Mouse (Mus musculus) forebrain, postnatal 0 days (tissue): ENCODE measurements around the gene Lacc1. TPM values are rescaled to one million over a fixed set of nuclear protein-coding genes. Genes with fewer than 3 reads are reported as not detected.
"Not testable (repeated sequence)": the region's sequence is repeated elsewhere in the genome, so short reads cannot be mapped to it uniquely, and the experiment has no call there.

Experiments
- ATAC-seq: fragments of 200-750 bp; cut with Nextera tagmentation; 2 replicates; pipeline ENCODE4 v1.8.0; 2017; ENCODE audit warnings: mild to moderate bottlenecking, moderate library complexity
- DNase-seq: peaks from one replicate; pipeline ENCODE4 v3.0.0-alpha.2; 2015
- H3K27ac ChIP-seq: fragments of 300-500 bp; sonication (generic); 2 replicates; pipeline ENCODE4 v1.5.1; 2014; ENCODE audit warnings: low read depth, mild to moderate bottlenecking, antibody characterized with exemption, low read length, moderate library complexity, mixed read lengths
- H3K27me3 ChIP-seq: fragments of 300-500 bp; sonication (generic); 2 replicates; pipeline ENCODE4 v1.6.1; 2014; ENCODE audit warnings: mild to moderate bottlenecking, low read length, mixed read lengths; ENCODE audit not compliant: insufficient read depth
- H3K36me3 ChIP-seq: fragments of 300-500 bp; sonication (generic); 2 replicates; pipeline ENCODE4 v1.6.1; 2014; ENCODE audit warnings: mild to moderate bottlenecking, moderate library complexity; ENCODE audit not compliant: insufficient read depth
- H3K4me1 ChIP-seq: fragments of 300-500 bp; sonication (generic); 2 replicates; pipeline ENCODE4 v1.6.1; 2014; ENCODE audit warnings: antibody characterized with exemption; ENCODE audit not compliant: insufficient read depth
- H3K4me2 ChIP-seq: fragments of 300-500 bp; sonication (generic); 2 replicates; pipeline ENCODE4 v1.6.1; 2014; ENCODE audit warnings: low read depth, mild to moderate bottlenecking, moderate library complexity
- H3K4me3 ChIP-seq: fragments of 300-500 bp; sonication (generic); 2 replicates; pipeline ENCODE4 v1.5.1; 2014; ENCODE audit warnings: low read depth, low read length, mixed read lengths
- H3K9ac ChIP-seq: fragments of 300-500 bp; sonication (generic); 2 replicates; pipeline ENCODE4 v1.6.1; 2014; ENCODE audit warnings: mild to moderate bottlenecking
- H3K9me3 ChIP-seq: fragments of 300-500 bp; sonication (generic); 2 replicates; pipeline ENCODE4 v1.6.1; 2016; ENCODE audit warnings: low read length
- CTCF ChIP-seq: sonication (generic); IDR thresholded peaks from 2 replicates; pipeline ENCODE4 v1.5.1; 2016; ENCODE audit warnings: antibody characterized with exemption, control low read depth, low read depth
- WGBS: fragments of 180-500 bp; shearing (Covaris S2); extraction: QIAGEN DNeasy Blood & Tissue Kit; methylation state at CpG from one replicate; pipeline ENCODE4 v1.1.7; 2014; 5-methylcytosine and 5-hydroxymethylcytosine counted together
- polyA plus RNA-seq: library from polyadenylated mRNA; unstranded; fragments of >200 nt; fragmentation: Nextera tagmentation; extraction: Ambion mirVana; gene quantifications from 2 replicates; pipeline ENCODE4 v1.2.1, GENCODE M21; 2015
- total RNA-seq: library from RNA; depleted of rRNA; stranded (reverse); fragments of >200 nt; gene quantifications from 2 replicates; pipeline ENCODE4 v1.2.3, GENCODE M21; 2014

The Lacc1 gene
- total and polyA plus RNA-seq, 2 experiments from 2014 or later: 2.0 to 6.0 TPM

- no peak overlapping the region for H3K27ac ChIP-seq
- H3K4me3 ChIP-seq: no peak overlapping the region
- TF ChIP-seq CTCF: no peak
- no peaks in the 10 kb centered on the region for H3K9me3 ChIP-seq
- no peaks in the 10 kb centered on the region for H3K27me3 ChIP-seq
- ATAC-seq (no peak), DNase-seq (no peak)
- H3K4me2 ChIP-seq: no peak overlapping the region
- no peaks in the 10 kb centered on the region for H3K4me1 ChIP-seq
- H3K9ac ChIP-seq: no peak overlapping the region
- no peaks in the 10 kb centered on the region for H3K36me3 ChIP-seq
- 57% methylated on average over 7 of the region's 7 CpGs for WGBS
Observed at GRCm38 (mm10) chr14:77034175-77034915, 2.4 kb downstream of the Lacc1 start.

- no peak overlapping the region for H3K4me2 ChIP-seq
- H3K4me1 ChIP-seq: no peaks in the 10 kb centered on the region
- WGBS: 94% methylated on average over 3 of the region's 3 CpGs
Observed at GRCm38 (mm10) chr14:77033391-77033790, 3.3 kb downstream of the Lacc1 start.

GRCm38 (mm10) chr14:77032433-77032832 is 4.3 kb downstream of the Lacc1 start:
- Histone ChIP-seq H3K9ac (no peak overlapping the region), H3K27me3 (no peaks in the 10 kb centered on the region), H3K27ac (no peak overlapping the region), H3K36me3 (no peaks in the 10 kb centered on the region), H3K4me1 (no peaks in the 10 kb centered on the region), H3K9me3 (no peaks in the 10 kb centered on the region), H3K4me2 (no peak overlapping the region), H3K4me3 (no peak overlapping the region)
- DNase-seq (no peak), ATAC-seq (no peak)
- 58% methylated on average over 5 of the region's 5 CpGs for WGBS
- no peak for TF ChIP-seq CTCF

More at GRCm38 (mm10) chr14:77033391-77033790, 3.3 kb downstream of the Lacc1 start:
- Histone ChIP-seq H3K27me3 (no peaks in the 10 kb centered on the region), H3K36me3 (no peaks in the 10 kb centered on the region), H3K4me3 (no peak overlapping the region), H3K27ac (no peak overlapping the region), H3K9me3 (no peaks in the 10 kb centered on the region), H3K9ac (no peak overlapping the region)
- DNase-seq: no peak
- TF ChIP-seq CTCF: no peak
- no peak for ATAC-seq

- ATAC-seq: no peak
- Histone ChIP-seq H3K27ac (no peak overlapping the region), H3K27me3 (no peaks in the 10 kb centered on the region), H3K4me3 (no peak overlapping the region), H3K36me3 (no peaks in the 10 kb centered on the region), H3K4me1 (no peaks in the 10 kb centered on the region), H3K9ac (no peak overlapping the region), H3K9me3 (no peaks in the 10 kb centered on the region), H3K4me2 (no peak overlapping the region)
- TF ChIP-seq CTCF: no peak
- DNase-seq: no peak
- 90% methylated on average over 5 of the region's 5 CpGs for WGBS
Observed at GRCm38 (mm10) chr14:77030808-77031207, 5.9 kb downstream of the Lacc1 start.

- Histone ChIP-seq H3K4me3 (no peak overlapping the region), H3K36me3 (no peaks in the 10 kb centered on the region), H3K9me3 (no peaks in the 10 kb centered on the region), H3K4me2 (no peak overlapping the region), H3K27me3 (no peaks in the 10 kb centered on the region), H3K27ac (no peak overlapping the region), H3K4me1 (no peaks in the 10 kb centered on the region), H3K9ac (no peak overlapping the region)
- 44% methylated on average over 5 of the region's 5 CpGs for WGBS
- no peak for ATAC-seq
- DNase-seq: no peak
- no peak for TF ChIP-seq CTCF
Observed at GRCm38 (mm10) chr14:77029319-77030054, 7.2 kb downstream of the Lacc1 start.

GRCm38 (mm10) chr14:77024499-77024898 is 12.2 kb downstream of the Lacc1 start:
- Histone ChIP-seq H3K4me1 (no peaks in the 10 kb centered on the region), H3K9ac (no peak overlapping the region), H3K4me2 (no peak overlapping the region), H3K27ac (no peak overlapping the region), H3K36me3 (no peaks in the 10 kb centered on the region), H3K9me3 (no peaks in the 10 kb centered on the region), H3K27me3 (no peaks in the 10 kb centered on the region), H3K4me3 (no peak overlapping the region)
- ATAC-seq (no peak), DNase-seq (no peak)
- 79% methylated on average over 3 of the region's 3 CpGs for WGBS
- TF ChIP-seq CTCF: no peak

- no peak for TF ChIP-seq CTCF
- Histone ChIP-seq H3K4me3 (no peak overlapping the region), H3K9me3 (no peaks in the 10 kb centered on the region), H3K36me3 (no peaks in the 10 kb centered on the region), H3K27ac (no peak overlapping the region), H3K9ac (no peak overlapping the region), H3K4me2 (no peak overlapping the region), H3K4me1 (no peaks in the 10 kb centered on the region), H3K27me3 (no peaks in the 10 kb centered on the region)
- WGBS: 86% methylated on average over 6 of the region's 6 CpGs
- ATAC-seq: no peak
- DNase-seq: no peak
Observed at GRCm38 (mm10) chr14:77017211-77017610, 19.5 kb downstream of the Lacc1 start.

- ATAC-seq, H3K4me2 ChIP-seq, H3K9ac ChIP-seq, H3K9me3 ChIP-seq, H3K27me3 ChIP-seq, DNase-seq, H3K4me1 ChIP-seq, H3K36me3 ChIP-seq, H3K27ac ChIP-seq, H3K4me3 ChIP-seq: not testable (repeated sequence)
- WGBS: 63% methylated on average over 12 of the region's 12 CpGs
Observed at GRCm38 (mm10) chr14:77016783-77017182, 19.9 kb downstream of the Lacc1 start.
